Mouse (Mus musculus) kidney, postnatal 4 days (tissue): Measurements from ENCODE around the gene Sorbs1.
A peak's percentile ranks its signal among the peaks of the same experiment; 100 is the strongest.

Experiments used
- DNase-seq, 2 experiments: peaks; one replicate each; pipeline ENCODE4 v3.0.0; 2021; ENCODE audit warnings: mixed read lengths in 2 of 2

Sorbs1 gene

DNA sequence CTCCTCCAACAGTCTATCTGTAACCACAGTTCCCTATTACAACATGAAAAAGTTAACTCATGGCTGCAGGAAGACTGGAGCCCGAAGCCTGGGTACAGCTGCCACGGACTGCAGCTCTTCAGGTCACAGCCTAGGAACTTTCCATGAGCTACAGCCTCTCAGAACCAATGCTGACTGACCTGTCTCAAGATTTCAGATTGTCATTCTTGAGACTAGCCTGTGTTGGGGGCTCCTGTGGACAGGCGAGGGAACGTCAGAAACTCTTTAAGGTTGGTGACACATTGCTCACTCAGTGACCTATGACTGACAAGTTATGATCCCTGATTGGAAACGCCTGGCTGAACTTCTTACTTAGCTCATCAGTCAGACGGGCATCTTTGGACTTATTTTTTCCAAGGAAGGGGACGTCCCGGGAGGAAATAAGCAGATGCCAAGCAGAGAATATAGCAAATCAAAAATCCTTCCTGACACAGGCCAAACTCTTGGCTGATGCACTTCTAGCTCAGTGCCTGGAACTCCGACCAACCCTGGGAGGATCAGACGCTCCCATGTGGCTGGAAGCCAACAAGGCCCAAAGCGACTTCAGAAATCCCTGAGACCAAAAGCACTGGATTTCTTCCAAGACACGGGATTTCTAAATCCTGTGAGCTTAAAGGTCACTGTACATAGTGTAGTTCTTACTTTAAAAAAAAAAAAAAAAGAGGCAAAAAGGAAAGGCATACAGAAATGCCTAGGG lies 76.9 kb downstream of the Sorbs1 start:
- DNase-seq: peak; percentile 61 to 77

DNA sequence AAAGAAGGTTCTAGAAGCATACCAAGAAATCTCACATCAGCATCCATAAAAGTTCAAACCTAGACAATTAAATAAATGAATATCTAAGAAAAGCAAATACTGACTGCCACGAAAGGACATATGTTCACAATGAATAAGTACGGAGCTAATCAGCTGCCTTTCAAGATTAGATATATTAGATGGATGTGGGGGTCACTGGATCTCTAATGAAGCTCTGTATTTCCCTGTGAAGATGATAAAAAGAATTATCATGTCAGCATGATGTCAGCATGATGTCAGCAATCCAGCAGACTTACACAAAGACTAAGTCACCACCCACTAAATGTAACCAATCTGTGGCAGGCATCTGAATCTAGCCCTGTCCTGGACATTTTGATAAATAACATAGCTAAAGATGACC lies 77.8 kb downstream of the Sorbs1 start:
- DNase-seq: no peak

DNA sequence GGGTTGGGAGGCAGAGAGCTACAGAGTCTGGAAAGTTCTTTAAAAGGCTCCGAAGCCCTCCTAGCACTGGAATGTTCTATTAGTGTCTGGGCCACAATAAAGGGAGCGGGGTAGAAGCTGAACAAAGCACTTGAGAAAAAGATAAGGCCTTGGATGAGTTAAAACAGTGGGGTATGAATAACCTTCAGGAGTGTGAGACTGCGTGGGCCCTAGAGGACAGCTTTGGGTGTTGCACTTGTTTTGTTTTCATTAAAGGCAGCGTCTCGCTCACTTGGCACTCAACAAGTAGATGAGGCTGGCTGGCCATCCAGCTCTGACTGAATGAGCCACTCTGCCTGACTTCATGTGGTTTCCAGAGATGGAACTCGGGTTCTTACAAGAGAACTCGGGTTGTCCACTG lies 78.5 kb downstream of the Sorbs1 start:
- no peak for DNase-seq

DNA sequence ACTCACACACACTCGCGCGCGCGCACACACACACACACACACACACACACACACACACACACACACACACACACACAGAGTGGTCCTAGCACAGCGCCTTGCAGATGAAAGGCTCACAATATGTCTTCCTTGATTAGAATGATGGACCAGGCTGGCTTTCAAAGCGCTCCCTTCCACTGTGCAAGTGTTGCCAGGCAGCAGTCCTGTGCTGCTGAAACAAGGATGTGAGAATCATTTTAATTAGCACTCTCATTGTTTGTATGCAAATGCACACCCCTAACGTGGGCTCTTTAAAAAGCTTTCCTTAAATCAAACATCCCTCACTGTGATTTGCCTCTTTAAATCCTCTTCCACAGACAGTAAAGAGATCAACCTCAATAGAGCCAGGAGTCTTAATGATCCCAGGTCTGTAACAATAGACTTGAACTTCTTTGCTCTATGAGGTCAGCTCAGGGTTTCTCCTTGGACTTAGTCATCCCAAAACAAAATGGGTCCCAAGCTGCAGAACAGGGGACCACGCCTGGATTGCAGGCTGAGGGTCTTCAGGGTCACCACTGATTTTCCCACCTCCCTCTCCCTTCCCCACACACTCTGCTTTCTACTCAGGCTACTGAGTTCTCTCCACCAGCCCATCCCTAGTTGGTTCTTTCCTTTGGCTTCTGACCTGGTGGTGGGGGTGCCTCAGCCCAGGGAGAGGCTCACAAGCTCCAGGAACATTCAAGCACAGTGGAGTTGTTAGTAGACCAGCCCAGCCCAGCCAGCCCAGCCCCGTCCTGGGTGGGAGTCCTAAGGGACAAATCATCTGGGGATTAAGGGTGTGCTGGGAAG lies 79.3 kb downstream of the Sorbs1 start:
- no peak for DNase-seq

DNA sequence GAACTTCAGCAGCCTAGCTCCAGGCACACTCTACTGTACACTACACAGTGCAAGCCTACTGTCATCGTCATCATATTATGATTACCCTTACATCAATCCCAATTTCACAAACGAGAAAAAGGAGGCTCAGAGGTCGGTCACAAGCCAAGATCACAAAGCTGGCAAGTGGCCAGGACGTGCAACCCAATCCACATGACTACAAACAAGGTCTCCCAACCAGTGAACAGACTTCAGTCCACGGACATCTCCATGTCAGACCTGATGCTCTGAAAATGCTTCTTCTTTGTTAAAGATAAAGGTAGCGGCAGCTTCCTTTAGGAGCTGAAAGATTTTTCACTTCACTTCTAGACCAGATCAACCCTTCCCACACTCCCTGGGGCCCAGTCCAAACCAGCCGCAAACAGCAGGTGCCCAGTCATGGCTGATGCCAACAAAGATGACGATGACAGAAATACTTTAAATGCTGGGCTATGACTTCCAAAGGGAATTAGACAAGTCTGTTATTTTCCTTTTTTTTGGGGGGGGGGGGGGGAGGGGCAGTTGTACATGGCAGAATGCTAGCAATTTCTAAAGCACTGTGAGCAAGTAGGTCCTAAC lies 80.2 kb downstream of the Sorbs1 start:
- DNase-seq: no peak

DNA sequence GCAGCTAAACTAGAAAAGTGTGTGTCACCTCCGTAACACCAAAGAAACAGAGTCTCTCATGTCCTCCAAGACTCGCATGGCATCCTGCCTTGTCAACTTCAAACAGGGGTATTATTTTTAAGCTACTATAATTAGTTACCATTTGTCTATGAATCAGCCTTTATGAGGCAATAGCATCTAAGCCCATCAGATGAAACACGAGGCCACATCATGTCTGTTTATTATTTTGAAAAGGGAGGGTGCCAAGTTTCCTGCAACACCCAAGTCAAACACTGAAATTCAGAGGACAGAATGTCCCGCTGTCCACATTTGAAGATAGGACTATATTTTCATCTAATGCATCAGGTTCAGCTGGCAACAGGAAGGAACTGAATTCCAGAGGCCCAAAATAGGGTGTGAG lies 81.6 kb downstream of the Sorbs1 start:
- no peak for DNase-seq

DNA sequence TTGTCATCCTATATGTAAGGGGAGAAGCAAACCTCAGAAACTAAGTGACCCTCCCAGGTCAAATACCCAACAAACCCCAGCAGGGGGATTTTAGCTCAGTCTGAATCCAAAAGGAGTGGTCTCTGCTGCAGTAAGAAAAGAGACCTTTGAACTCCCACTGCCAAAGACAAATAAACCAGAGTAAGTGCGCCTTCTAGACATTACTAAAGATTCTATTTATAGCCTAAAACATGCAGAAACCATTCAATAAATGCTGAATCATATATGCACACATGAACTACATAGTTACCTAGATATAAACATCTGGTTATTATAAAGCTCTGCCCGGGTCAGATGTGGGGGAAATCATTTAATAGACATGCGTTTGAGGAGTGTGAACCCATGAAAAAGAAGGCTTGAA lies 84.0 kb downstream of the Sorbs1 start:
- no peak for DNase-seq

DNA sequence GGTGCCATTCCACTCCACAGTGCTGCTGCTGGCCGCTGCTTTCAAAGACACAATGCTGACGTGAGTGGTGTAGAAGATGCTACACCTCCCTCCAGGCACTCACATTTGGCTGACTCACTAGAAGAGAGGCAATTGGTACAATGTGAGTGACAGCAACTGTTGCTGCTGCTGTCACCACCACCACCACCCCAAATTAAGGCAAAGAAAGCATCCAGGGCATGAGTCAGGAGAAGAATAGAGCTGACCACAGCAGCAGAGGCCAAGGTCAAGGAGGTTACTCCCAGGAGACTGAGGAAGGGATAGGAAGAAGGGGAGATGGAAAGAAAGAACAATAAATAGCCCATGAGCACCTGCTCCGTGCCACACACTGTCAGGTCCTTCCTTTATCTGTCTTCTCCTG lies 84.4 kb downstream of the Sorbs1 start:
- no peak for DNase-seq

DNA sequence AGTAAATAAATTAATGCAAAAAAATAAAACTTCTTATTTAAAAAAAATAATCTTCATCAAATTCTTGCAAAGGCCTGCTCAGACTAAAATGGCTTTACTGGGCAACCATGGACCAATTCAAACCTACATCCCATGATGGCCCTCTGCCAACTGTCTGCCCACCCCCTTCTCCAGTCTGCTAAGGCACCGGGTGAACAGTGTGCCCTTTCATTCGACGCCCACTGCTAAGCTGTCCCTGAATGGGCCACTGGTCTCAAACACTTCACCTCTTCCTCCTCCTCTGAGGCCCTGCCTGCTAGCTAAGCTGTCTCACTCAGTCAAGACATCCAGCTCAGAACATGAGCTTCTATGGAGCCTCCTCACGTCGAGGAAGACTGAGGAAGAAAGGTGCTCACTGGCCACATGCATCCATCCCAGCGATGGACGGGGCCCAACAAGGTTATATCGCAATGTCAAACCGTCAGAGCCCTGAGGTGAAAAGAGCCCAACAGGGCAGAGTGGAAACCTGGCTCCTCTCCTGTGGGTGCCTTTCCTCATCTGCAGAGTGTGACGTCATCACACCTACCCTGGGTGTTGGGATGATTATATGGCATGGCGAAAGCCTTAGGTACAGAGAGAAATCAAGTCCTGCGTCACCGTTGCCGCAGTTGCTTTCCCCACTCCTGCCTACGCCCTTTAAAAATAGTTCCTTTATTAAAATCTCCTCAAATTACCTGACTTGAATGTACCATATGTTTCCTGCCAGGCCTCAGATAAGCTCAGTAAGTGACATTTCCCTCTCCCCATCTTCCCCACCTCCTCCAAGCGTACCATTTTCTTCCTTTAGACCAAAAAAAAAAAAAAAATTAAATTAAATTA lies 87.2 kb downstream of the Sorbs1 start:
- DNase-seq: no peak

DNA sequence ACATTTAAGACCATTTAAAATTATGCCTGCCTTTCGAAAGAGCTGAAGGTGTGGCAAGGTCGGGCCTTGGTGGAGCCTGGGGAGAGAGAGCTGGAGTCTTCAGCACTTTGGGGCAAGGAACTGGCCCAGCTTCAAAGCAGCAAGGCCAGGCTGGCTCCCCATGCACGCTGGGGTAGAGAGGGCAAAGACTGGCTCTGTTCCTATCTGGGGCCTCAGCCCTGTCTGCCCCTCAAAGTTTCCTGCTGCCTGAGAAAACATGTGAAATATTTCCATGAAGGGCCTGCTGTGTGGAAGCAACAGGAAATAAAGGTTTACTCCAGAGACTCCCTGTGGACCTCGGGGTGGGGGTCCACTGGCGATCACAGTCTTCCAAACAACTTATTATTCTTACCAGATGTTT lies 88.3 kb downstream of the Sorbs1 start:
- DNase-seq: no peak

DNA sequence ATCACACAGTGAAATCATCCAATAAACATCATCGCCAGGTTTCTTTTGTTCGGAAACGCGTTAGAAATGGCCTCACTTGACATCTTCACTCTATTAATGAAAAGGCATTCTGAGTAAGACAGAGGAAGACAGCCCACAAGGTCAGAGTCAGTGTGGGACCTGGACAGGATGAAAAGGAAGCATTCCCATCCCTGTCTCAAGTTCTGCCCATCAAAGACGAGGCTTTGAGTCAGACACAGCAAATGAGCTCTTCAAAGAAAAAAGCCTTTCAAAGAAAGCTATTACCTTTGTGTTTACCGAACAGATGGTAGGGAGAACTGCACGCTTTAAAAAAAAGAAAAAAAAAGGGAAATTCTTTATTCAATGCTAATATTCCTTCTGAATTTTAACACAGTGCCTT lies 92.5 kb downstream of the Sorbs1 start:
- no peak for DNase-seq

DNA sequence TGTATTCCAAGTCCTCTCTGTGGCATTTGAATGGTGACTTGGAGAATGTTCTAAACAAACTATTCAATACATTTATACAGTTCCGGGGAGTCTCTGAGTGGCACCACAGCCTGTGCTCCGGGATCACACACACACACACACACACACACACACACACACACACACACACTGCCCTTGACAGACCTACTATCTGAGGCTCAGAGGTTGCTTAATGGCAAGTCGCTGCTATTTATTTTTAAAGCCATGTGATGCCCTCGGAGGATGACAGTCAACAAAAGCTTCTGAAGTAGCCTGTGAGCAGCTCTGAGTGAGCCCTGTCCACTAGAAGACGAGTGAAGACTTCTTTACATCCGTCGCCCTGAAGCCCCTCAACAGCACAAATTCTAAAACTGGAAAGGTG lies 94.3 kb downstream of the Sorbs1 start:
- no peak for DNase-seq

DNA sequence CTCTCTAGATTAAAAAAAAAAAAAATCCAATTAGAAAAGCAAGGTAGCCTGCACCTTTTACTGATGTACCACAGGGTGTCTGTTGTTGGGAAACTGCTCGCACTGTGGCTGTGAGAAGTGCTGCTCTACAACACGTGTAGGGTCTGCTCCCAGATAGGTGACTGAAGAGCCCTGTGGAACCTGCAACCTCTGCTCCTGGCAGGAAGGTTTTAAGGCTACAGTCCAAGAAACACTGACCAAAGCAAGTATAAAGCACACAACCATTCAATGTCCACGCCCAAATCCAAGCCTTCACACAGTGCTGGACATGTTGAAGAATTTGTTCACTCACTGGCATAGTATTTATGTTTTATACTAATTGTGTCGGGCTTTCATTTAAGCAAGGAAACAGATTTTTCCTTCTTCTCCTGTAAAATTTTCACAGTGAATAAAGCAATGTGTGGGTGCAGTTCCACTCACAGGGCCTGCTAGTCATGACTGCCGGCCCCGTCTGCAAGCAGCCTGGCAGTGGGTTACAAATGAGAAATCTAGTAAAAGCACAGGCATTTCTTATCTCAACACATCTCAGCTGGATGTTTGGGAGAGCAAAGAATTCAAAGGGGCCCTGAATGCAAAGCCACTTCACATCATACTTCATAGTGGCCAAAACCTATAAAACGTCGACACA lies 96.3 kb downstream of the Sorbs1 start:
- DNase-seq: no peak

DNA sequence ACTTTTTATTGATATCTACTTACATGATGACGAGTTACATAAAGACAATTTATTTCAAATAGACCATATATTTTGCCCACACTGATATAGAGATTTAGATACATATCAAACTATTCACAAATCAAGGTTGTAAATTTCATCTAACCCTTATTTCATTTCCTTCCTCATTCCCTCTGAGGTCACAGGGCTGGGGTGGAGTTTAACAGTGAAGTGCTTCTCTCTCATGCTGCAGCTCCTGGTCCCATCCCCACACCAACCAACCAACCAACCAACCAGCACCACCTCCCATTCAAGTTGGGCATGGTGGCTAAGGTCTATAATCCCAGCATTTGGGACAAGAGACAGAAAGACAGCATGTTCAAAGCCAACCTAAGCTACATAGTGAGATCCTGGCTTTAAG lies 97.9 kb downstream of the Sorbs1 start:
- DNase-seq: no peak

DNA sequence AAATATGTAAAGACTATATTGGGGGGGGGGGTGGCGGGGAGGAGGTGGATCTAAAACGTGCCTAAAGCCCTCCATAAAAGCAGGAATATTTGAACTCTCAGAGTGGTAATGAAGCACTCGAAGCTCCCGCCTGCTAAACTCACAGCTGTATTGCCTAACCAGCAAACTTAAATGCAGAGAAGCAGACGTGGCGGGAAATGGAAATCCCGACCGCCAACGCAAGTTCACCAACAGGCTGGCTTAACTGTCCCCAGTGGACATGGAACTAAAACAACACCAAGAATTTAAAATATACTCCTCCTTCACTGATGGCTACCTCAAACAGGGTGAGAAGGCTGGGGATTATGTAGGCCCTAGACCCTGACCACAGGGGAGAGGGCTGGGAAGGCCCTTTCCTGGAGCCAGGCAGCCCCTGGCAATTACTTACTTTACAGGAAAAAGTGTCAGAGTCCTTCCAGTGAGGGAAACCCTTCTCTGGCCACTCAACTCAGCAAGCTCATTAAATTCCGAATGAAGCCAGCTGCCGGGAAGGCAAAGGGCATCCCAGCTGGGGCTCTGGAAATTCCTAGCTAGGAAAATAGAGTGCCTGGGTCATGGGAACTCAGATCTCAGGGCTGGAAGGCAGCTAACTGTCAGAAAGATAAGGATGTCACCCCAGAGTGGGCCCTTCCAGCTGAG lies 98.6 kb downstream of the Sorbs1 start:
- DNase-seq: peak; percentile 78 to 85

DNA sequence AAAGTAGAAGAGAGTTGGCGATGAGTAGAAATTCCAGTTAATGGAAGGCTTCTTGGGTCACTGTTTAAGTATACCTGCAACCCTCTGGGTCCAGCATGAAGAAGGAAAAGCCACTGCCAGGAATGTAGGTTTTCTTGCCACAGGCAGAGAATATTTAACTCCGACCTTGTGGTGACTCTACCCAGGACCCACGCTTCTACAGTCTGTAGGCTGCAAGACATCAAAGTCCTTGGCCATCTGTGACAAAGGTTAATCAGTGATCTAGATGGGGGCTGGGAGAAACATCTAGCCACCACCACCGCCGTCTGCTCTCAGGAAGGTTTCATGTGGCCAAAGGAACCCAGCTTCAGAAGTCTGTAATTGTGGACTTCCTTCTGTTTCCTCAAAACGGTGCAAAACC lies 99.2 kb downstream of the Sorbs1 start:
- peak; percentile 50 to 72 for DNase-seq

DNA sequence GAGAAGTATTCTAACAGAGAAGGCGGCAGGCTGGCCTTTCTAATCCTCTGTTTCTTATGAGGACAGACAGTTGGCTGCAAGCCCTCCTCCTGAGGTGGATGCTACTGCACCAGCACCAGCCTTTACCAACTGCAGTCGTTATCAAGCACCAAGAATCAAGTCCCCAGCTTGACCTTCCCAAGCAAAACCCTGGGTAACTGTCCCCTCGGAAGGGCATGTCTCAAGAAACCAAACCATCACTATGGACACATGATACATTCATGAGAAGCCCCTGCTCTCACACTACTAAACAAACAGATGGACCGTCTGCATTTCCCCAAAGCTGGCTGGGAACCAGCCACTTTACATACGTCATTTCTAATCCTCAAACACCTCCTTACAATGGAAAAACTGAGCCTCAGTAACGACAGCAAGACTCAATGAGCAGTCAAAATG lies 102.2 kb downstream of the Sorbs1 start:
- DNase-seq: no peak

DNA sequence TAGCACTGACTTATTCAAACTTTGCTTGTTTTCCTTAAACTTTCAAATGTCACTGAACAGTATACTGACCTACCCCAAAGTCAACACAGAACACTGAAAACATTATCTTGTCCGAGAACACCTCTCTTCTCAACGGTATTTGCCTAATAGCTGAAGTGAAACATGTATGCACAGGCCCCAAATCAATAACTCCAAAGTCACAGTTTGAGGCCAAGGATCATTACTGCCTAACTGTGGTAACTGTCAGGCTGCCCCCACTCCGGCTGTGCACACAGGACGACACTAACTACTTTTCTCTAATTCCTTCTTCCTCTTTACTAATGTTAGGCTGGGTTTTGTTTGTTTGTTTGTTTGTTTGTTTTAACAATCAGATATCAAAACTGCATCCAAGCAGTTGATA lies 103.1 kb downstream of the Sorbs1 start:
- no peak for DNase-seq

DNA sequence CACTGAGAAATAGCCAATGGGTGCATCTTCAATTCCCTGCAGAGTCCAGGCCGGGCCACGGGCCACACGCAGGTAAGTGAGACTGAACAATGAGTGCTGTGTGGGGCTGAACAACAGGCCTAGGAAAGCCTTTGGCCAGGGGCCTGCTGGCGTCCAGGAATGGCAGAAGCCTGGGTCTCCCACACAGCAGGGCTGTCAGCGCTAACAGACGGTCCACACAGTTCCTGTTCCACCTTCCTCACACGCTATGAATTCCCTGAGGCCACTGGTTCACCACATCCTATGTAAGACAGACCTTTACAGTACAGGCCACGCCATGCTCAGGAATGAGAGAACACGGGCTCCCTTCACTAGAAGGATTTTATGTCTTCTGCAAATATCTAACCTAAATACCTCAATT lies 103.5 kb downstream of the Sorbs1 start:
- no peak for DNase-seq

DNA sequence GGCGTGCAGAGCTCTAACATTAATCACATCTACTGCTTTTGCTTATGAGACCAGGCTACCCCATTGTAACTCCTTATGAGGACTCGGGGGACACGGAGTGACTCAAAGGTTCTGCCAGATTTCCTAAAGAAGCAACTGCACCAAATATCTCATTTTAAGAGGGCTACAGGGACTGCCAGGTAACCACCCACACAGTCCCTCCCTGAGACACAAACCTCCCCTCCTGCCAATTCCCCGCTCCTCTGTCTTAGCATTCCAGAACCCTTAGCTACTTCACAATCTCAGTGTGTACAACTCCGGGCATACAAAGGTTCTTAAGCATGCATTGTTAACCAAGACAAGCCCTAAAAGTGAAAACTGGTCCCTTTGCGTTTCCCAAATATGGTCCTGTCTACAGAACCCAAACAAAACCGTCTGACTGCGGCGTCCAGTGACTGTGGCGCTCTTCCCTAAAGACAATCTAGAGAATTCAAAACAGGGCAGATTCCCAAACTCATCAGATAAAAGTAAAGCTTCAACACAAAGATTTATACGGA lies 104.0 kb downstream of the Sorbs1 start:
- DNase-seq: no peak

DNA sequence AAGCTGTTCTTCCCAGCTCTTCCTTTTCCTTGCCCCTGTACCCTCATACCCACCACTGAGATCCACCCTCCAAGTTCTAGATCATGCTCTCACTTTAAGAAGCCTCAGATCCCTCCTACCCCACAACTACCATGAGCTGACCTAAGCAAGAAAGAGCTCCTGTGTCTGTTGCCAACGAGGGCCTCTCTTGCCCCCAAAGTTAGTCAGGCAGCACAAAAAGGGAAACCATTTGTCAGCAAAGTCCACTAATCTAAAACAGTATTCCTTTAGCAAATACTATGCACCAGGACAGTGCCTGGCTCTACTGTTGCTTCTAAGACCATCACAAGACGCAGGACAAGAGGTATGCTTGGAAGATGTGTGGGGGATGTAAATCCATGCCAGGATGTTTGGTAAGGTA lies 106.4 kb downstream of the Sorbs1 start:
- DNase-seq: no peak

DNA sequence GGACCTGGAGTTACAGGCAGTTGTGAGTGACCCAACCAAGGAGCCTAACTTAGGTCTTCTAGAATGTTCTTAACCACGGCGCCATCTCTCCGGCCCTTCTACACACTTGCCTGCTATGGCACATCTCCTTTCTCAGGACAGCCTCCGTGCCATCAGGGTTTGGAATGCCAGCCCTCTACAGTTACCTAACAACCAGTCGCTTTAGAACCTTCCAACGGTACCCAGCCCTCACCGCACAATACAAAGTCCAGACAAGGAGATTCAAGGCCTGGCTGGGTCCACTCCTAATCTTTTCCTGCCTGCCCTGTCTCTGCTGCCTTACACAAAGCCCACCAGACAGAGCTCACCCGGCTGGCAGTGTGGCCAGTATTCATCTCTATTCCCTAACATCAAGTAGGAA lies 106.9 kb downstream of the Sorbs1 start:
- no peak for DNase-seq
